Mouse (Mus musculus): Measurements from ENCODE around the gene Sft2d1.
"Not testable (repeated sequence)": the region's sequence is repeated elsewhere in the genome, so short reads cannot be mapped to it uniquely, and the experiment has no call there.

DNA sequence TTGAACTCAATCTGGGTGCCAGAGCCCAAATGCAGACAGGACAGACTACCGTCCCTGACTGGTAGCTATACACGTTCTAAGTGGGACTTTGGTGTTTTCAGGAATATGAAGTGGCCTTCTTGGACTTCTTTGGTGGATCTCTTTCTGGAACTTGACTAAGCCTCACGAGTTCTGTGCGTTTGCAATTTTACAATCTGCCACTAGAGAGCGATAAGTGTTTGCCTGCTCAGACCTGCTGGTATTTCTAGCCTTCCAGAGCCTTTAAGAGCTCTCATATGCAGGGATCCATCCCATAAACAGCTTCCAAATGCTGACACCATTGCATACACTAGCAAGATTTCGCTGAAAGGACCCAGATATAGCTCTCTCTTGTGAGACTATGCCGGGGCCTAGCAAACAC lies 46.3 kb upstream of the Sft2d1 start:
- not testable (repeated sequence) for TF ChIP-seq CTCF, POLR2A (IDR thresholded peaks at IDR 0.05; ENCODE audit: insufficient read depth, low read depth, low read length)

All from olfactory bulb, adult 2 months (tissue).